Mouse (Mus musculus) cortical plate, adult 2 months (tissue): ENCODE data around the gene Dusp3.

Experiments
- CTCF ChIP-seq: fragments of 200-500 bp; IDR thresholded peaks from 2 replicates; pipeline ENCODE4 v1.5.1; 2011; ENCODE audit warnings: mild to moderate bottlenecking, control low read depth, low read length; ENCODE audit not compliant: insufficient read depth; ENCODE audit errors: extremely low read depth
- POLR2A ChIP-seq: fragments of 200-500 bp; IDR thresholded peaks from 2 replicates; pipeline ENCODE4 v1.6.1; 2011; ENCODE audit warnings: mild to moderate bottlenecking, low read length, control low read depth; ENCODE audit not compliant: insufficient read depth; ENCODE audit errors: extremely low read depth

- TF ChIP-seq CTCF: no peak
- no peak for TF ChIP-seq POLR2A
Observed at GRCm38 (mm10) chr11:101952541-101953341, 34.1 kb downstream of the Dusp3 start.
